Mouse (Mus musculus) liver (tissue): Measurements from ENCODE around the gene Apaf1.

ENCODE experiments used
- DNase-seq: peaks from one replicate; pipeline ENCODE4 v3.0.0-alpha.2; 2020; ENCODE audit warnings: mixed read lengths

The Apaf1 gene

GRCm38 (mm10) chr10:90969355-90970174 is 113.0 kb downstream of the Apaf1 start:
- no peak for DNase-seq

GRCm38 (mm10) chr10:90968247-90968646 is 114.3 kb downstream of the Apaf1 start:
- no peak for DNase-seq

GRCm38 (mm10) chr10:90966821-90967220 is 115.7 kb downstream of the Apaf1 start:
- DNase-seq = no peak

GRCm38 (mm10) chr10:90965671-90966315 is 116.8 kb downstream of the Apaf1 start:
- no peak for DNase-seq

- no peak for DNase-seq
Observed at GRCm38 (mm10) chr10:90964511-90964910, 118.1 kb downstream of the Apaf1 start.

- DNase-seq = no peak
Observed at GRCm38 (mm10) chr10:90960374-90960773, 122.2 kb downstream of the Apaf1 start.

- no peak for DNase-seq
Observed at GRCm38 (mm10) chr10:90953821-90954220, 128.7 kb downstream of the Apaf1 start.

- no peak for DNase-seq
Observed at GRCm38 (mm10) chr10:90953103-90953709, 129.4 kb downstream of the Apaf1 start.

GRCm38 (mm10) chr10:90947608-90948373 is 134.8 kb downstream of the Apaf1 start:
- DNase-seq = no peak

- DNase-seq = no peak
Observed at GRCm38 (mm10) chr10:90947043-90947442, 135.5 kb downstream of the Apaf1 start.

GRCm38 (mm10) chr10:90942001-90942700 is 140.4 kb downstream of the Apaf1 start:
- DNase-seq = no peak

- DNase-seq = no peak
Observed at GRCm38 (mm10) chr10:90940521-90941520, 141.7 kb downstream of the Apaf1 start.
